15 mouse cellular contexts compared by ENCODE assay signal in genomic region chr8:106387801-106388415, GRCm38 (mm10).
"Had no signal": no experiment of that assay in that cellular context is flagged by ENCODE, and none has a peak within 500 bp of the region (broad histone marks: within the 10 kb centered on the region; RNA-seq: fewer than 3 reads in every experiment).

No protein-coding gene starts in this region.

- H3K4me3 ChIP-seq: kidney, embryonic 15.5 days; limb, embryonic 12.5 days; liver, embryonic 13.5 days; lung, embryonic 15.5 days; midbrain, embryonic 13.5 days; stomach, embryonic 15.5 days had no signal

- DNase-seq: kidney, adult 2 months; kidney, postnatal 14 days; layer of hippocampus, adult 9-11 months; layer of hippocampus, postnatal 36 days; liver; liver, embryonic 13.5 days; liver, postnatal 0 days; lung, postnatal 36 days; thymus, adult 2 months; thymus, postnatal 25 days had no signal

- H3K27ac ChIP-seq: kidney, embryonic 15.5 days; limb, embryonic 12.5 days; liver, embryonic 13.5 days; lung, embryonic 15.5 days; midbrain, embryonic 13.5 days; stomach, embryonic 15.5 days had no signal

- H3K4me1 ChIP-seq: kidney, embryonic 15.5 days; liver, embryonic 13.5 days; lung, embryonic 15.5 days; midbrain, embryonic 13.5 days; stomach, embryonic 15.5 days had no signal

- H3K36me3 ChIP-seq: kidney, embryonic 15.5 days; limb, embryonic 12.5 days; liver, embryonic 13.5 days; lung, embryonic 15.5 days; midbrain, embryonic 13.5 days; stomach, embryonic 15.5 days had no signal
